Mouse (Mus musculus): ENCODE measurements at regions not wholly inside any gene's neighbourhood (a gene's known extent, or its start where the extent isn't known, plus 50 kb on each side); places are given as distances from the start of the nearest gene placed in this dataset.

DNA sequence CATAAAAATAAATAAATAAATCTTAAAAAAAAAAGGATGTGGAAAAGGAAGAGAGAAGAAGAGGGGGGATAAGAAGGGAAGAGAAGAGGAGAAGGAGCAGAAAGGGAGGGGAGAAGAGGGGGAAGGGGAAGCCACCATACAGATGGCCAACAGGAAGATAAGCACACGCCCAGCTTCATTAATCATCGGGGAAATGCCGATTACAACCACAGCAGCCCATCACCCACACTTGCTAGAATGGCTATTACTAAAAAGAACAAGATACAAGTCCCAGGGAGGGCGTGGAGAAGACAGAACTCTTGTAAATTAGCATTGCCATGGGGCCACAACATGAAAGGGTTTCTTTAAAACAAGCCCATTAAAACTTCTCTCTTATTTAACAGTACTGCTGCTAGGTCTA, 110.7 kb upstream of the Eomes start:
- TF ChIP-seq CTCF (IDR thresholded peaks at IDR 0.05; ENCODE audit: low read depth, low read length) = no peak
- no peak for TF ChIP-seq POLR2A (IDR thresholded peaks at IDR 0.05; ENCODE audit: extremely low read depth, insufficient read depth, low read length)

All from liver, adult 2 months (tissue).